Mouse (Mus musculus) G1E-ER4 (cell line): ENCODE measurements around the gene Crb2. TPM values are rescaled to one million over a fixed set of nuclear protein-coding genes. Genes with fewer than 3 reads are reported as not detected.

Experiments used
- GATA1 ChIP-seq: IDR thresholded peaks from one replicate; pipeline ENCODE4 v1.8.0; 2012; ENCODE audit warnings: low read length, inconsistent platforms
- polyA plus RNA-seq: library from polyadenylated mRNA; stranded (reverse); fragments of >175 nt; gene quantifications from 2 replicates; pipeline ENCODE4 v1.2.3, GENCODE M21; 2012

Gene Crb2
- polyA plus RNA-seq, result not detected in 2 replicates

DNA sequence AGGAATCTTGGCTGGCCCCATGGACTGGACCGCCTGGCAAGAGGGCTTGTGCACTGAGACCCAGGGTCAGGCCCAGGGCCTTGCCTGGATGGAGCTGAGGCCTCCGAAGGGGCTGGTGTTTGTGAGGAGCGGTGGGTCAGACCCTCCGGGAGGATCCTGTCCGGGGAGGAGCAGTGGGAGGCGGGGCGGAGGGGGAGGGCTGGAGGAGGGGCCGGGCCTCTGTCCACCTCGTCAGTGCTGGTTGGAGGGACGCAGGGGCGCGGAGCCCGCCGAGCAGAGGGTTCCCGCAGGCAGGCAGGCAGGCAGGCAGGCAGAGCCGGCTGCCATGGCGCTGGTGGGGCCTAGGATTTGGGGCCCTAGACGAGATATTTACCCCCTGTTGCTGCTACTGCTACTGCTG is at the start of gene Crb2:
Gene Crb2, plus strand, starts transcription at position 234 of the 400 bp plus-strand sequence.
- no peak for TF ChIP-seq GATA1

DNA sequence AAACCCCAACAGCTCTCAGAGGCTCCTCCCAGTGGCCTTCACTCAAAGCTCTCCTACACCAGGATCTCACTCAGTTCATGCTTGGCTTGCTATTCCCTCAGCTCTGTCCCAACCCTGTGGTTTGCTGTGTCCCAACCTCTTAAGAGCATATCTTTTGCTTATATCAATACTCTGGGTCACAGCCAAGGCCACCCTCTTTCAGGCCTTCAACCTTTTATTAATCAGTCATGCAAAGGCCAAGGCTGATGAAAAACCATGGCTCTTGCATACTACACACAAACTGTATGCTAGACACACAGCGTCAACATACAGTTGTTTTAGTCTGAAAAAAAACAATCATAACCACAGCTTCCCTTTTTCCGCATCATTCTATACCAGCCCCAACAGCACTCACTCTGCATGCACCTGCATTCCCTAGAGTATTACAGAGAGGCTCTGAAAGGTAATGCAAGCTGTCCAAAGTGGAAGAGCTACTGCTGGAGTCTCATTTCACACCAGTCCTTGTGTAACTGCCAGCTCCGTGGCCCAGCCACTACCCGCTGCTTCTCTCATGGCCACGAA is 44.7 kb upstream of the Crb2 start:
- TF ChIP-seq GATA1, result no peak

DNA sequence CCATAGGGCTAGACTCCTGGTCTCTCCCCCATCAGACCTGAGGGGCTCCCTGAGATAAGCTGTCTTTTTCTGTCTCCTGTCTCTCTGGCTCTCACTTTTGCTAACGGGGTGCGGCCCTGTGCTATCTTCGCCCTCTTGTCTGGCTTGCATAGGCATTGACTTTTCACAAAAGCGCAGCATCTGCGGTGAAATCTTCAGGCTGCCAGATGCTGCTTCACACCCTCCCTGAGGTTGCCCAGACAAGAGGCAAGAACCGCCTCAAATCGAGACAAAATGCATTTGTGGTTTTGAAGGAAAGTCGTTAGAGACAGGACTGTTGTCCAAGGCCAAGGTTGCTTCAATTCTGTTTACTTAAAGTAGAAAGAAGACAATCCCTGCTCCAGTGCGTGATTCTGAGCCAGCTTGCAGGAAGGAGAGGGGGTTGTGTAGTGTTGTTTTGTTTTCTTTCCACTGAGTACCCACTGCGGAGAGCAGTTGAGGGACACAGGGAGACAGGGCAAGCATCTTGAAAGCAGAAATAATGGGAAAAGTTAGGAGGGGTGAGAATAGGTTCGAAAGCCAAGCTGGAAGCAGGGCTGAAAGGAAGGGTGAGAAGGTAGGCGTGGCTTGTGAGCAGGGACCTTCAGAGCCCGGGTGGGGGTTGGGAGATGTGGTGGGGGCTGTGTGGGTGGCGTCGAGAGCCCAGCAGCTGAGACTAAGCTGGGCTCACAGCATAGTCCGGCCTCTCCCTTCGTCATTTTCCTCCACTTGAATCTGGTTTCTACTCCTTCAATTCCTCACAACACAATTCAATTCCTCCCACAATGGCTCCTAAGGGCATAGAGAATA is 40.9 kb upstream of the Crb2 start:
- TF ChIP-seq GATA1, result no peak

DNA sequence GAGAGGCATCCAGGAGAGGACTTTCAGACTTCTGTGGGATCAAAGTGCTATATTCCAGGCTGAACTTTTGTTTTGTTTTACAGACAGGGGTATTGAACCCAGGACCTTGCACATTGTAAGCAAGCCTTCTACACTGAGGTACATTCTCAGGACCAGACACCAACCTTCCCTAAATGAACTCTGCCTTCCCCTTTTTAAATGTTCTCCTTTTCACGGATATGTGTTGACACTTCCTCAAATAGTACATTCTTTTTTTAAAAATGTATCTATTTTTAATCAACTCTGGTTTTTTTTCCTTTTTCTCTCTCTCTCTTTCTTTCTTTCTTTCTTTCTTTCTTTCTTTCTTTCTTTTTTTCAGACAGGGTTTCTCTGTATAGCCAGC is 40.3 kb upstream of the Crb2 start:
- no peak for TF ChIP-seq GATA1

DNA sequence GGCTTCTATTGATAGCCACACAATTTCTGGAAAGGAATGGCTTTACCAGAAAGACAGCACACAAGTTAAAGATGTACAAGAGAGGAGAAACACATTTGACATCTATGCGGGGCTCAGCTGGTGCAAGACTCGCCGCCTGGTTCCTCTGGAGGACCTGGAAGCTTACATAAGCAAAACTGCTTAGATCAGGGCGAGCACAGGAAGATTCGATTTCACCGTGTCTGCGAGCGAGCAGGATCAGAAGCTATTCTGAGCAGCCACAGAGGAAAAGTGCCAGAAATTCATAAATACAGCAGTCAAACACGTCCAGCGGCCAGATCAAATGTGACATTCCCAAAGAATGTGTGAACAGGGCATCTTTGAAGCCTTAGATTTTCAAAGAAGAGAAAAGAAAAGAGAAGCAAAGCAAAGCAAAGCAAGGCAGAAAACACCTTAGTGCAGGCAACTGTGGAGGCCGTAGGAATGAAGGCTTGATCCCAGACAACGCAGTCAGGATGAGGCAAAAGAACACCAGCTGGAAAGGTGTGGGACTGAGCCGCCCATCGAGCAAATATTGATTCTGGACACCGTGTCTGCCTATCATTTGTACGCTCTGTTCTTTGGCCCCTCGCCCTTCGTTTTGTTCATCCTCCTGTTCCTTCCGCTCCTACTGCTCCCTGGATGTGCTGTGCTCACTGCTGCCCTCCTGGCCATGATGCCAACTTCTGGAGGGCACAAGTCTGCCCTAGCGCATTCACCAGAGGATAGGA is 34.1 kb upstream of the Crb2 start:
- no peak for TF ChIP-seq GATA1

DNA sequence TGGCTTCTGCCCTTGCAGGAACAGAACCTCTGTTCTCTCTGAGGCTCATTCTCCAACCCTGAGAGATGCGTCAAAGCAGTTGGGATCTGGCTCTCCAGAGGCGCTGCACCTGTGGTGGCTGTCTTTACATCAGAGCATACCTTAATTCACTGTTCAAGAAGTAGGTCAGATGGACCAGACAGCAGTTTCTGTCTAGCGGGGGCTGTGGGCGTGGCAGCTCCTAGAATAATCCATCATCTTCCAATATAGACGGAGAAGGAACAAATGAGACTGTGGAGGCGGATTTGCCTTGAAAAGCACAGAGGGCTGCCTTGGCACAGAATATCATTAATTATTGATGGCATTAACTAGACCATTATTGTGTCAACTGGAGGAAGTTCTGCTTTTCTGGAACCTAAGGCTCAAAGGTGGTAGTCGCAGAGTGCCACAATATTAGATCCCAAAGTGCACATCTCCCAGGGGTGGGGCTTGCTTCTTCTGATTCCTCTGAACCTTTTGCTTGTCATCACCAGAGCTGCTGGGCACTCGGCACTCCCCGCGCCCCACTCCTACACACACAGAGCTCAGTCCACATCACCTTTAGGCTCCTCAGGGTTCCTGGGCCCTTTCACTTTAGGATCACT is 31.2 kb upstream of the Crb2 start:
- TF ChIP-seq GATA1, result no peak

DNA sequence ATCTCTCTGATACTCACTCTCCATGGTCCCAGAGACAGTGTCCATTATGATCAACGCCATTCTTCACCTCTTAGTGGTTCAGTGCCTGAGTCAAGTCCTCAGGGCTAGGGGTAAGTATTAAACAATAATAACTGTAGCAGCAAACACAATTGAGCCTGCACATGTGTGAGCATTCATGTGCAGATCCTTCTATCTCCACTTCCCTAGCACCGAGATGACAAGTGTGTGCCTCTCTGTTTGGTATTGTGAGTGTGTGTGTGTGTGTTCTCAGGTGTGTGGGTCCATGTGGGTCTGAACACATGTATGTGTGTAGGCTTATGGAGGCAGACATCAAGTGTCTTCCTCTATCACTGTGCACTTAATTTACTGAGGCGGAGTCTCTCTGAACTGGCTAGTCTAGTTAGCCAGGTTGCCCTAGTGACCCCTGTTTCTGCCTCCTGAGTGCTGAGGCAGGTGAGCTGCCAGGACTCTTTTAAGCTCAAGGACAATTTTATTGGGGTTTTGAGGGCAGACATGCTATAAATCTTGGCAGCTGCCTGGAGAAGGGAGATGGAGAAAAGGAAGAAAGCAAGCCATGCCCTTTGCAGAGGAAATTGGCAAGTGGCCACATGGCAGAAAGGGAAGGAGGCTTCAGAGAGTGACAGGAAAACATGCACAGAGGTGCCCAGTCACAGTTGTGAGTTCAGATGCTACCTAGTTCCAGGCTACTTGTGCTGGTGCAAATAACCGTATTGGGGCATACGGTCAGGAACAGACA is 29.6 kb upstream of the Crb2 start:
- TF ChIP-seq GATA1, result no peak

DNA sequence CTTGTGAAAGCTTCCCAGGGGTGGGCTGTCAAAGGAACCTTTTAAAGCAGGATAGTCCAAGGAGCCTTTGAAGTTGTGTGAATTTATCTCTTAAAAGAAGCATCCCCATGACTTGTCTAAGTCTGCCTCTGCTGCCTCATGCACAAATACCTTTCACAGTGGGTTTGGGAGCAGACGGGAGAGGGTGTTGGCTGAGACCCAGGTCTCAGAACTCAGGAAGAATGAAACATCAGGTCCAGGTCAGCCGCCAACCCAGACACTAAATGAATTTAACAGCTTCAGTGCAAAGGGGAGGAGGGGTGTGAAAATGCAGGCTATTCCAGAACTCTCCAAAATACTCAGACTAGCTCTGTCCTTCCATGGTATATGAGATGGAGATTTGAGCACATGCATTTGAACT is 28.1 kb upstream of the Crb2 start:
- TF ChIP-seq GATA1, result no peak

DNA sequence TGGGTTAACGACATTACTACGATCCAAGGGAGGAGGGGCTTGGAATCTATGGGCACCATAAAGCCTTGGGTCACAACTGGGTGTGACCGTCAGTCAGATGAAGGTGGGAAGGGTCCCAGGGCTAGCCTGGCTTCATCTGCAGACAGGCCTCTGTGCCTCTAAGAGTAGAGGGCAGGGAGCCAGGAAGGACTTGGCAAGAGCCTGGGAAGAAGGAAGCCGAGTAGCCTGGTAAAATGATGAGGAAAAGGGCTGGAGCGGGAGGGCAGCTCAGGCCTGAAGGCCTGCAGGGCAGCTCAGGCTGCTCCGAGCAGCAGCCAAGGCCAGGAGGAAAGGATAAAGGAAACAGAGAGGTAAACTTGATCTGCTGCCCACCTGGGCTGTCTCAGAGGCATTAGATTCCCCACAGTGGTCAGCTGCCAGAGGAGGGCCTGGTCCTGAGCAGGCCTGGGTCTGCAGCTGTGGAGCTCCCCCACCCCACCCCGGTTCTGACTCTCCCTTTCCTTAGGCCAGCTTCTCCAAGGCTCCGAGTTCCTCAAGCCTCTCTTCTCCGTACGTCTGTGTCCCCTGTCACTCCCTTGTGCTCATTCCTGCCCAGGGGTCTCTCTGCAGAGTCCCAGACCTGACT is 27.5 kb upstream of the Crb2 start:
- TF ChIP-seq GATA1, result no peak

DNA sequence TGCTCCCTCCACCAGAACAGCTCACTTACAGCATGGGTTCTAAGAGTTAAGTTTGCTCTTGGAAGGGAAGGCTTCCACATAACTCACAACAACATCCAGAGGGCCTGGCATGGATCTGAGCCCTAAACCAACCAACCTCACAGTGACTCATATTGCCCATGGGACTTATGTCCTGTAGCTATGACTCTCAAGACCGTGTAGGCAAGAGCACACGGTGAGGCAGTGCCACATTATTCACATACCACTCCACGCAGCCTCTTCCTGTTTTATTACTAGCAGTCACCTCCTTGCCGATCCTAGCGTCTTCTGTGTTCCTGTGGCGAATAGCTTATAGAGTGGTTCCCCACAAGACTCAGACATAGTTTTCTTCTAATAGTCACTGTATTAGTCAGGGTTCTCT is 26.7 kb upstream of the Crb2 start:
- TF ChIP-seq GATA1, result no peak

DNA sequence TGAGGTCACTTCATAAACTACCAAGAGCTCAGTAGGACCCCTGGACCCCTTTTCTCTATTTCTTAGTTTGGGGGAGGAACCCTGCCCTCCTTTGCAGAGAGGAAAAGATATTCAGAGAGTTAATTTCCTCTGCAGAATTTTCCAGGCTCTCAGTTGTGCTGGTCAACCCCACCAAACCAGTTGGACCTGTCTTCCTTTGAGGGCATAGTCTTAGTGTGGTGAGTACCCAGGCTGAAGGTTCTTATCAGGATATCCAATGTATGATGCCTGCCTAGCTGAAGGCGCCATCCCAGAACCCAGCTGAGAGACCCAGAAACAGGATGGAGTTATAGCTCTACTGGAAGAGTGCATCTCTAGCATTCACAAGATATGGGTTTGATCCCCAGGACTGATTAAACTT is 24.9 kb upstream of the Crb2 start:
- no peak for TF ChIP-seq GATA1

DNA sequence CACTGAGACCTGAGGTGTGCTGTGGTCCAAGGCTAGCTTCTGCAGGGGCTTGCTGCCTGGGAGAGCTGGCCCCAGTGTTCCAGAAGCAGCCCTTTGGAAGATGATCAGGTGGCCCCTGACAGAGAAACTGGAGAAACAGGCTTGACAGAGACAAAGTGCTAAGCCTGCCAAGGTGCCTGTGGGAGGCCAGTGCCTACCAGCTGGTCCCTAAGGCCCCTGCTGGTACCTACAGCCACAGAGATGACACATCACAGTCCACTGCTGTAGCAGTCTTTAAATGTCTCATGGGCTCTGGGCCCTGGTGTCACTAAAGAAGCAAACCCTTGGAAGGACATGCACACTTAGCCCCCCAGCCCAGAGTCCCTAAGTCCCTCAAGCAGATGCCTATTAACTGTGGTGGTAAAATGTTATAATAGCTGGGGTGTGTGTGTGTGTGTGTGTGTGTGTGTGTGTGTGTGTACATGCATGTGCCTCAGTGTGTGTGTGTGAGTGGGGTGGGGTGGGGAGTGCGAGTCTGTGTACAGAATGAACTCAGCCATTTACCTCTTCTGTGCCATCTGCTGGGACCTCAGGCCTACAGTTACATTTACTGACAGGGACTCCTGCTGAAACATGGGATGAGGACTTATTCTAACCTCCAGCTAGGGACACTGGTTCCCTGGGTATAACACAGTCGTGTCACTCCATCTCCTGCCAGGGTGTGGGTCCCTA is 19.7 kb upstream of the Crb2 start:
- TF ChIP-seq GATA1, result no peak

DNA sequence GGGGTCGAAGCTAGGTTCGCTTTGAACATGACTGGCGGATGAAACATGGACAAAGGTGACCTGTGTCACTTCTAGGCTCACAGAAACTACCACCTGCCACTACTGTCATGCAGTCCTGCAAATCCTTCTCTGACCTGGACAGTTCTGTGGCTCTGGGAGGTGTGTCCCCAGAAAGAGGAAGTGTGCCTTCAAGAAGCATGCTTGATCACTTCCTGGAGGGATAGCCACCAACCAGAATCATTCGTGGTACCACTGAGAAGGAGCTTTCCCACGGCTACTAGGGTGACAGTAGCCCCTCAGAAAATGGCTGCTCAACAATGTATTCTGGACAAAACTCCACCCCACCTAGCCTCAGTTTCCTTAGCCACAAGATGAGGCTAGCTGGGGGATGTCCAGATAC is 19.0 kb upstream of the Crb2 start:
- TF ChIP-seq GATA1, result no peak

DNA sequence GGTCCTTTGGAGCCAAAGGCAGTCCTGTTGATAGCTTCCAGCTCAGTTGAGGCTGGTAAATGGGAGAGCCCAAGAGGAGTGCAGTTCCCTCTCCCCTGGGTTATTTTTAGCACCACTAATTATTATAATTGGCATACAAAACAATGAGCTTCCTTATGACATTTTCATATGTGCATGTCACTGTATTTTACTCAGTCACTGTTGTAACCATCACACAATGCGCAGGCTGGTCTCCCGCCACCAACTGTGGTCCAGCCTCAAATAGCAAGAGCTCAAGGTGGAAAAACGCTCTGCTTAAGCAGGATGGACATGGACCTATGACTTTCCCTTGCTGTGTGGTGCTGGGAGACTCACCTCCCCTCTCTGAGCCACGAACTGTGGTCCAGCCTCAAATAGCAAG is 18.3 kb upstream of the Crb2 start:
- TF ChIP-seq GATA1, result no peak
